Mouse (Mus musculus): ENCODE results near the gene Cbx5.

GRCm38 (mm10) chr15:103239130-103239684 lies 409 bp downstream of the Cbx5 start:
- no peak for TF ChIP-seq CTCF (IDR thresholded peaks at IDR 0.05; ENCODE audit: low read depth)
- peak; percentile 36; the same call in 1 of the 2 replicates for TF ChIP-seq EP300 (IDR thresholded peaks at IDR 0.05; ENCODE audit: low read depth)
